Mouse (Mus musculus) midbrain, embryonic 13.5 days (tissue): ENCODE measurements around the gene Esp34. TPM values are rescaled to one million over a fixed set of nuclear protein-coding genes. Genes with fewer than 3 reads are reported as not detected.

Source experiments
- ATAC-seq: fragments of 200-750 bp; cut with Nextera tagmentation; 2 replicates; pipeline ENCODE4 v1.8.0; 2017; ENCODE audit warnings: mild to moderate bottlenecking, moderate TSS enrichment, moderate library complexity
- H3K27ac ChIP-seq: fragments of 300-500 bp; sonication (generic); 2 replicates; pipeline ENCODE4 v1.5.1; 2015; ENCODE audit warnings: inconsistent platforms, mild to moderate bottlenecking, moderate library complexity
- H3K27me3 ChIP-seq: fragments of 300-500 bp; sonication (generic); 2 replicates; pipeline ENCODE4 v1.6.1; 2015; ENCODE audit warnings: mild to moderate bottlenecking, inconsistent platforms
- H3K36me3 ChIP-seq: fragments of 300-500 bp; sonication (generic); 2 replicates; pipeline ENCODE4 v1.6.1; 2015; ENCODE audit warnings: mild to moderate bottlenecking, inconsistent platforms
- H3K4me1 ChIP-seq: fragments of 300-500 bp; sonication (generic); replicated peaks from 2 replicates; pipeline ENCODE4 v1.6.1; 2015; ENCODE audit warnings: inconsistent platforms
- H3K4me2 ChIP-seq: fragments of 300-500 bp; sonication (generic); replicated peaks from 2 replicates; pipeline ENCODE4 v1.6.1; 2015; ENCODE audit warnings: moderate library complexity, mild to moderate bottlenecking, inconsistent platforms
- H3K4me3 ChIP-seq: fragments of 300-500 bp; sonication (generic); replicated peaks from 2 replicates; pipeline ENCODE4 v1.5.1; 2015; ENCODE audit warnings: mild to moderate bottlenecking, inconsistent platforms
- H3K9ac ChIP-seq: fragments of 300-500 bp; sonication (generic); replicated peaks from 2 replicates; pipeline ENCODE4 v1.6.1; 2015; ENCODE audit warnings: mild to moderate bottlenecking, inconsistent platforms
- H3K9me3 ChIP-seq: fragments of 300-500 bp; sonication (generic); 2 replicates; pipeline ENCODE4 v1.6.1; 2016; ENCODE audit warnings: mild to moderate bottlenecking, inconsistent platforms
- WGBS: fragments of 180-500 bp; shearing (Covaris S2); methylation state at CpG from one replicate; pipeline ENCODE4 v1.1.7; 2015; 5-methylcytosine and 5-hydroxymethylcytosine counted together
- polyA plus RNA-seq: library from polyadenylated mRNA; unstranded; fragments of >200 nt; fragmentation: Nextera tagmentation; extraction: Ambion mirVana; gene quantifications from 2 replicates; pipeline ENCODE4 v1.2.1, GENCODE M21; 2015

Esp34 gene
- not detected in 2 replicates for polyA plus RNA-seq

- no peak within 1 kb of the TSS for H3K9ac ChIP-seq
These were observed at the start of gene Esp34 for GRCm38 (mm10) chr17:38553892-38554291. Gene Esp34 (plus strand): TSS chr17:38554192.

GRCm38 (mm10) chr17:38562527-38562926 is 8.5 kb downstream of the Esp34 start:
- H3K27me3 ChIP-seq = no peaks in the 10 kb centered on the region
- H3K27ac ChIP-seq = no peak overlapping the region
- H3K4me2 ChIP-seq = no peak overlapping the region
- WGBS = 73% methylated on average over 5 of the region's 5 CpGs
- H3K9ac ChIP-seq = no peak overlapping the region
- no peaks in the 10 kb centered on the region for H3K36me3 ChIP-seq
- H3K4me1 ChIP-seq = no peaks in the 10 kb centered on the region
- H3K4me3 ChIP-seq = no peak overlapping the region
- no peak for ATAC-seq
- peaks cover 11% of the 10 kb centered on the region for H3K9me3 ChIP-seq

More at GRCm38 (mm10) chr17:38553892-38554291, at the start of gene Esp34:
- ATAC-seq = no peak
- 90% methylated on average over 1 of the region's 1 CpGs for WGBS
- Histone ChIP-seq H3K4me2 (no peak within 1 kb of the TSS), H3K4me1 (no peaks in the 10 kb centered on the region), H3K4me3 (no peak within 1 kb of the TSS), H3K36me3 (no peaks in the 10 kb centered on the region), H3K27me3 (no peaks in the 10 kb centered on the region), H3K27ac (no peak within 1 kb of the TSS), H3K9me3 (peaks cover 8% of the 10 kb centered on the region)

Other genes starting within 250 kb of the Esp34 start
- gene Olfr137, start 246.6 kb upstream of the Esp34 start, polyA plus RNA-seq = not detected in 2 replicates
- gene Olfr136, start 224.4 kb upstream of the Esp34 start, polyA plus RNA-seq = not detected in 2 replicates
- not detected in 2 replicates for gene Esp36, start 134.0 kb upstream of the Esp34 start, polyA plus RNA-seq
- not detected in 2 replicates for gene Esp31, start 85.3 kb downstream of the Esp34 start, polyA plus RNA-seq